8 mouse cellular contexts compared by ENCODE assay signal in genomic region chr11:69604795-69605664, GRCm38 (mm10). TPM values are rescaled to one million over a fixed set of nuclear protein-coding genes. Genes with fewer than 3 reads are reported as not detected.
DNase-seq lines count a peak whose midpoint lies in the region; ATAC-seq and TF ChIP-seq lines count a peak whose summit lies in the region.

No protein-coding gene starts in this region.

- H3K36me3 ChIP-seq in forebrain, postnatal 0 days (ENCODE audit: insufficient read depth) = peaks cover 16% of the 10 kb centered on the region; the same call in 1 of the 2 replicates
- no peaks in the 10 kb centered on the region for H3K36me3 ChIP-seq in kidney, embryonic 15.5 days
- no peaks in the 10 kb centered on the region for H3K36me3 ChIP-seq in stomach, embryonic 15.5 days

- 3% methylated on average over 57 of the region's 73 CpGs for WGBS in forebrain, postnatal 0 days
- WGBS in kidney, embryonic 15.5 days = under 1% methylated on average over 73 of the region's 73 CpGs
- WGBS in stomach, embryonic 15.5 days = under 1% methylated on average over 72 of the region's 73 CpGs

- H3K9me3 ChIP-seq in forebrain, postnatal 0 days (ENCODE audit: low read length) = no peaks in the 10 kb centered on the region
- H3K9me3 ChIP-seq in kidney, embryonic 15.5 days (replicated peaks) = no peaks in the 10 kb centered on the region
- H3K9me3 ChIP-seq in stomach, embryonic 15.5 days = no peaks in the 10 kb centered on the region

- H3K4me1 ChIP-seq in forebrain, postnatal 0 days (ENCODE audit: insufficient read depth) = peaks cover 13% of the 10 kb centered on the region
- H3K4me1 ChIP-seq in kidney, embryonic 15.5 days = peaks cover 53% of the 10 kb centered on the region
- peaks cover 32% of the 10 kb centered on the region for H3K4me1 ChIP-seq in stomach, embryonic 15.5 days

- H3K4me2 ChIP-seq in forebrain, postnatal 0 days (ENCODE audit: low read depth) = peak overlapping the region; percentile 94
- peak overlapping the region; percentile 98 for H3K4me2 ChIP-seq in kidney, embryonic 15.5 days
- H3K4me2 ChIP-seq in stomach, embryonic 15.5 days = peak overlapping the region; percentile 91

- H3K27me3 ChIP-seq in forebrain, postnatal 0 days (ENCODE audit: insufficient read depth, low read length) = no peaks in the 10 kb centered on the region
- peaks cover 22% of the 10 kb centered on the region for H3K27me3 ChIP-seq in kidney, embryonic 15.5 days
- peaks cover 10% of the 10 kb centered on the region; the same call in 1 of the 2 replicates for H3K27me3 ChIP-seq in stomach, embryonic 15.5 days (replicated peaks)

- TF ChIP-seq CTCF in forebrain, postnatal 0 days (IDR thresholded peaks at IDR 0.05; ENCODE audit: low read depth) = no peak

- peak overlapping the region; percentile 81 for H3K27ac ChIP-seq in forebrain, postnatal 0 days (ENCODE audit: low read depth, low read length)
- H3K27ac ChIP-seq in kidney, embryonic 15.5 days = peak overlapping the region; percentile 69
- peak overlapping the region; percentile 51 for H3K27ac ChIP-seq in stomach, embryonic 15.5 days

- H3K4me3 ChIP-seq in forebrain, postnatal 0 days (ENCODE audit: low read depth, low read length) = peak overlapping the region; percentile 48
- peak overlapping the region; percentile 60 for H3K4me3 ChIP-seq in kidney, embryonic 15.5 days (replicated peaks)
- peak overlapping the region; percentile 59 for H3K4me3 ChIP-seq in stomach, embryonic 15.5 days (replicated peaks)

- H3K9ac ChIP-seq in forebrain, postnatal 0 days = peak overlapping the region; percentile 78
- peak overlapping the region; percentile 57 for H3K9ac ChIP-seq in kidney, embryonic 15.5 days
- H3K9ac ChIP-seq in stomach, embryonic 15.5 days = peak overlapping the region; percentile 62

- peak; percentile 67 for ATAC-seq in forebrain, postnatal 0 days
- ATAC-seq in kidney, embryonic 15.5 days (replicated peaks; ENCODE audit: low FRiP score) = peak; percentile 49
- 0 out of 2 replicates have a peak, but pooled peaks have one; percentile 4 for ATAC-seq in megakaryocyte progenitor cell, adult 5-6 weeks (replicated peaks; ENCODE audit: poor library complexity)
- peak; percentile 18; the same call in 1 of the 2 replicates for ATAC-seq in stomach, embryonic 15.5 days (ENCODE audit: insufficient read depth, low FRiP score, low read depth)

- DNase-seq in right cerebral cortex, adult 18-20 months = peak; percentile 36
- DNase-seq in right cerebral cortex, postnatal 36 days (ENCODE audit: low spot score in 2 of 2) = no peak
- DNase-seq in cerebellum, adult 18-20 months = peak; percentile 79 to 87
- peak; percentile 58 for DNase-seq in forebrain, postnatal 0 days
- DNase-seq in layer of hippocampus, adult 9-11 months = no peak

RNA-seq across cellular contexts. Expression of gene Atp1b2, which starts 0.7 kb away (rescaled TPM):
- 38.9 and 74.0 TPM in 2 replicates for total RNA-seq in forebrain, postnatal 0 days (2014; rRNA removed)
- 83.2 and 106 TPM in 2 replicates for polyA plus RNA-seq in forebrain, postnatal 0 days (2015; fragmentation: Nextera tagmentation; extraction: Ambion mirVana)
- polyA plus RNA-seq in kidney, embryonic 15.5 days (2015; fragmentation: Nextera tagmentation; extraction: Ambion mirVana) = 11.2 and 13.5 TPM in 2 replicates
- total RNA-seq in megakaryocyte progenitor cell, adult 5-6 weeks (2015) = 19.6 and 44.5 TPM in 2 replicates
- total RNA-seq in megakaryocyte progenitor cell, adult 5-6 weeks (2017) = 2.0 and 4.0 TPM in 2 replicates
- polyA plus RNA-seq in stomach, embryonic 15.5 days (2015; fragmentation: Nextera tagmentation; extraction: Ambion mirVana) = 7.5 and 7.7 TPM in 2 replicates

RNA-seq across cellular contexts. Expression of gene Shbg, which starts 12.7 kb away (rescaled TPM):
- not detected in 2 replicates for total RNA-seq in forebrain, postnatal 0 days (2014; rRNA removed)
- polyA plus RNA-seq in forebrain, postnatal 0 days (2015; fragmentation: Nextera tagmentation; extraction: Ambion mirVana) = not detected in 2 replicates
- polyA plus RNA-seq in kidney, embryonic 15.5 days (2015; fragmentation: Nextera tagmentation; extraction: Ambion mirVana) = 0.30 and 0.49 TPM in 2 replicates
- not detected in 2 replicates for total RNA-seq in megakaryocyte progenitor cell, adult 5-6 weeks (2015)
- not detected in 2 replicates for total RNA-seq in megakaryocyte progenitor cell, adult 5-6 weeks (2017)
- polyA plus RNA-seq in stomach, embryonic 15.5 days (2015; fragmentation: Nextera tagmentation; extraction: Ambion mirVana) = 0.99 and 2.1 TPM in 2 replicates

RNA-seq across cellular contexts. Expression of gene Sat2, which starts 16.8 kb away (rescaled TPM):
- 8.6 and 18.9 TPM in 2 replicates for total RNA-seq in forebrain, postnatal 0 days (2014; rRNA removed)
- polyA plus RNA-seq in forebrain, postnatal 0 days (2015; fragmentation: Nextera tagmentation; extraction: Ambion mirVana) = 27.3 and 28.0 TPM in 2 replicates
- 17.8 and 23.1 TPM in 2 replicates for polyA plus RNA-seq in kidney, embryonic 15.5 days (2015; fragmentation: Nextera tagmentation; extraction: Ambion mirVana)
- total RNA-seq in megakaryocyte progenitor cell, adult 5-6 weeks (2015) = not detected in 2 replicates
- 0.37 and 1.5 TPM in 2 replicates for total RNA-seq in megakaryocyte progenitor cell, adult 5-6 weeks (2017)
- 14.4 and 17.8 TPM in 2 replicates for polyA plus RNA-seq in stomach, embryonic 15.5 days (2015; fragmentation: Nextera tagmentation; extraction: Ambion mirVana)

RNA-seq across cellular contexts. Expression of gene Trp53, which starts 24.9 kb away (rescaled TPM):
- total RNA-seq in forebrain, postnatal 0 days (2014; rRNA removed) = 40.1 and 43.1 TPM in 2 replicates
- 52.4 and 59.8 TPM in 2 replicates for polyA plus RNA-seq in forebrain, postnatal 0 days (2015; fragmentation: Nextera tagmentation; extraction: Ambion mirVana)
- 175 and 195 TPM in 2 replicates for polyA plus RNA-seq in kidney, embryonic 15.5 days (2015; fragmentation: Nextera tagmentation; extraction: Ambion mirVana)
- total RNA-seq in megakaryocyte progenitor cell, adult 5-6 weeks (2015) = 124 and 173 TPM in 2 replicates
- total RNA-seq in megakaryocyte progenitor cell, adult 5-6 weeks (2017) = 65.1 and 65.6 TPM in 2 replicates
- polyA plus RNA-seq in stomach, embryonic 15.5 days (2015; fragmentation: Nextera tagmentation; extraction: Ambion mirVana) = 122 and 130 TPM in 2 replicates

RNA-seq across cellular contexts. Expression of gene Wrap53, which starts 25.0 kb away (rescaled TPM):
- total RNA-seq in forebrain, postnatal 0 days (2014; rRNA removed) = 10.5 and 13.1 TPM in 2 replicates
- 14.6 and 17.3 TPM in 2 replicates for polyA plus RNA-seq in forebrain, postnatal 0 days (2015; fragmentation: Nextera tagmentation; extraction: Ambion mirVana)
- polyA plus RNA-seq in kidney, embryonic 15.5 days (2015; fragmentation: Nextera tagmentation; extraction: Ambion mirVana) = 26.6 and 27.9 TPM in 2 replicates
- total RNA-seq in megakaryocyte progenitor cell, adult 5-6 weeks (2015) = 16.2 and 18.3 TPM in 2 replicates
- 6.2 and 6.9 TPM in 2 replicates for total RNA-seq in megakaryocyte progenitor cell, adult 5-6 weeks (2017)
- polyA plus RNA-seq in stomach, embryonic 15.5 days (2015; fragmentation: Nextera tagmentation; extraction: Ambion mirVana) = 21.6 and 24.5 TPM in 2 replicates

Comparison
In these comparisons a context has a peak if more than half of its experiments do, and no peak if none do; other contexts are left out.
1. DNase-seq: peak in right cerebral cortex, adult 18-20 months (single experiment), cerebellum, adult 18-20 months (2 of 2) and forebrain, postnatal 0 days (single experiment); none in right cerebral cortex, postnatal 36 days (0 of 2) and layer of hippocampus, adult 9-11 months (single experiment).
2. ATAC-seq: peak in every context shown above with its lines; median percentile 67 in forebrain, postnatal 0 days; 49 in kidney, embryonic 15.5 days; 18 in stomach, embryonic 15.5 days; 4 in megakaryocyte progenitor cell, adult 5-6 weeks.
3. Peak in every context shown above with its lines, with median percentiles within 50 percentile points of each other: H3K27ac ChIP-seq, H3K4me2 ChIP-seq, H3K4me3 ChIP-seq and H3K9ac ChIP-seq.